Mouse (Mus musculus): ENCODE data around the gene Pank4. TPM values are rescaled to one million over a fixed set of nuclear protein-coding genes. Genes with fewer than 3 reads are reported as not detected.

The Pank4 gene
- polyA plus RNA-seq, 1 experiment from 2014 or later: 42.9 TPM

DNA sequence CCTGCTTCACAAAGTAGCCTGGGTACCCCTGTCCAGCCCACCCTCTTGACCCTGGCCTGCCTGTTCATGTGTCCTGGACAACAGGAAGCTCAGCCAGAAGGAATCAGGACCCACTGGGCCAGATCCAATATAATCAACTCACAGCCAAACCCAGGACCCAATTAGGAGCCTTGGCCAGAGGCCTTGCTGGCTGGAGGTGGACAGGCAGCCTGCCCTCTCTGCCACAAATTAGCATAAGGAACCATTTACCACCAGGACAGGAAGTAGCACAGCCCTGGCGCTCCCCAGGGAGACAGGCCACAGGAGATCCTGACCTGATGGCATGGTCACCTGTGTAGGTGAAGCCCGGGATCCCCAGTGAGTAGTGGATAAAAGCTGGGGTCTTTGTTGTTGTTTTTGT lies 48.2 kb downstream of the Pank4 start:
- no peak for DNase-seq (ENCODE audit: low spot score)

DNA sequence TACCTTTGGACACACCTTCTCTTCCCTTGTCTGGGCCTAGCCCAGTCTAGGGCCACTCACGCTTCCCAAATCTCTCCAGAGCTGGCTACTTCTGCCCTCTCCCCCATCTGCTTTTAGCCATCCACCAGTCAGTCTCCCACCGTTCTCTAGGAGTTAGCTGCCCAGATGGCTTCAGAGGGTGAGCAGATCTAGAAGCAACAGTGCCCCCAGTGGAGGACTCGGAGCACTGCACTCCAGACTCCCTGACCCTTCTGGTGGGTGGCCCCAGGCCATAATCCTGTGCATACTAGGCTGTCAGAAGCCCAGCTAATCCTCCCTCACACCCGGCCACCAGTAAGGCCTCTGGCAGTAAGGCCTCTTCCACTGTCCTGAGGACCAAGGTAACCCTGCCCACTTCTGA lies 48.9 kb downstream of the Pank4 start:
- DNase-seq (ENCODE audit: low spot score): peak; percentile 54

DNA sequence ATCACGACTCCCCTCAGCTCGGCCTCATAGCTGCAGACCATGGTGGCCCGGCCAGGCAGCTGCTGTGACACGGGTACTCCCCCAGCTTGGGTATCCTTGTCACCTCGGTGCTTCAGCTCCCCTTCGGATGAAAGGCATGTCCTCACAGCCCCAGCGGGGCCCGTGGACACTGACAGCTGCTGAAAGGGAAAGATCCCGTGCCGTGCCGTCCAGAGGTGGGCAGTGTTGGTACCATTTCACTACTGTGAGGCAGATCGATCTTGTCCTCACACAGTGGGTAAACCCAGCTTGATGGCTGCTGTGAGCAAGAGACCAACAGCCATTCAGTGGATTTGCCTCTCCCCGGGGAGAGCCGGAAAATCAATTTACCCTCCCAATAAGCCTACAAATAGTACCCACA lies 50.3 kb downstream of the Pank4 start:
- no peak for DNase-seq (ENCODE audit: low spot score)

DNA sequence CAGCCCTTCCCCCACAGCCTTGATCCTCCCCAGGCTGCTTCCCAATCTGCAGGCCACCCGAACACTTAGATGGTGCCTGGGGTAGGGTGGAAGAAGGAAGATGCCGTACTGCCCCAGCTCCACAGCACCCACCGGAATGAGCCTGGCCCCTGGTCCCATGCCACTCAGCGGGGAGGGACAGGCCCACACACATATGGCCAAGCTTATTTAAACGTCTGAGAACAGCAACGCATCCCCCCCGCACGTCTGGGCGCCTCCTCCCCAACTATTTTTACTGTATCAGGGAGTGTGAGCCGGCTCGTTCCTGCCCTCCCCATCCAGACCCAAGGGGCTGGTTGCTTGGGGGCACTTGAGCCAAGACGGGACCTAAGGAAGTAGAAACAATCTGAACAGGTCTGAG lies 50.9 kb downstream of the Pank4 start:
- no peak for DNase-seq (ENCODE audit: low spot score)

DNA sequence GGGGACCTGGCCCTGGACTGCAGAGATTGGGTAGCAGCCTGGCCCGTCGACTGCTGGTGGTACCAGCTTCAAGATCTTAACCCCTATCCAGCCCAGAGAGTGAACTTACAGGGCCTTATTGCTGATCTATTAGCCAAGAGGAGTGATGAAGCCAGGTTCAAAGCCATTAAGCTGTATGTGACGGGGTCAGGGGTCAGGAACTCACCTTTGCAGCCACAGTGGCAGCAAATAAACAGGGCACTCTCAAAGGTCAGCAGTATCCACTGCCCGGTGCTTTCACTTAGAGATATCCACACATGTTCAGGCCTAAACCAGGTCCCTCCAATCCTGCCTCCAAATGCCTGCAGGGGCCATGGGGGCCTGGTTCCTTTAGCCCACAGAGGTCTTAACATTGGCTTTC lies 51.6 kb downstream of the Pank4 start:
- no peak for DNase-seq (ENCODE audit: low spot score)

DNA sequence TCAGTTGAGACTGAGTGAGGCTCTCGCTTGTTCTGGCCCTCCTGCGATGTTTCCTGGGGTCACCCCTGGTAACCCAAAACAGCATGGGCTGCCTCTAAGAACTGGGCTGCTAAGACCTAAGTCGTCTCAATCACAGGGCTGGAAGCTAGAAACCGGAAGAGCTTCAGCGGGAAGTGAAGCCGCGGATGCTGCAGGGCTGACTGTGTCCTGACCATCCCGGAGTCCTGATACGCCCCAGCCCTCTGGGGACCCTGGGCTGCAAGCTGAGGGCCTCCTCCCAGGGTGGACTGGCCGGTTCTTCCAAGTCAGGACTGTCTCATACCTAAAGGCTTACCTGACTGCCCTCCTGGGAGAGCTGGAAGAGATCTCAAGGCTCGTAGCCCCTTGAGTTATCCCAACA lies 52.9 kb downstream of the Pank4 start:
- DNase-seq (ENCODE audit: low spot score): no peak

DNA sequence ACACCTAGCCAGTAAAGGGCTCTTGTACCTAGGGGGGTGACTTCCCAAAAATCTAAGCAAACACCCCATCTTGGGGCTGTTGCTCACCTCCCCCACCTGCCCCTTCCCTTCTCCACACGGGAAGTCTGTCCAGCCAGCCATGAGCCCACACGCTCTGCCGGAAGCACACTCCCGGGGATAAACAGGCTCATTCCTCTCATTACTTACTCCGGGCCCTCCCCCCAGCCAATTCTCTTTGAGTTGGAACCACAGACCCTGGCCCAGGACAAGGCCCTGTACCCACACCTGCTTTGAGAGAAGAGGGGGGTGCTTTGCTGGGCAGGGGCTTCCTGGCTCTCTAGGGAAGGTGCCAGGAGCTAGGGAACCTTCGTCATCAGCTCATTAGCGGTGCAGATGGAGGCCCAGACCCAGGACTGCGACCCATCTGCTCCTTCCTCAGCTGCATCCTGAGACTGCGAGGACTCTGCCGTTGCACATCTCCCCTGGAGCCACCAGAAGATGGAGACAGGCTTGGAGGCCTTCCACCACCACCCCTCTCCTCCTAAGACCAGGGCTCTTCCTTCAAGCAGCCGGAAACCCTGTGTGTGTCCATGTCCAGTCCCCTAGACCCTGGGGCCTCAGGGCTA lies 53.4 kb downstream of the Pank4 start:
- DNase-seq (ENCODE audit: low spot score): no peak

DNA sequence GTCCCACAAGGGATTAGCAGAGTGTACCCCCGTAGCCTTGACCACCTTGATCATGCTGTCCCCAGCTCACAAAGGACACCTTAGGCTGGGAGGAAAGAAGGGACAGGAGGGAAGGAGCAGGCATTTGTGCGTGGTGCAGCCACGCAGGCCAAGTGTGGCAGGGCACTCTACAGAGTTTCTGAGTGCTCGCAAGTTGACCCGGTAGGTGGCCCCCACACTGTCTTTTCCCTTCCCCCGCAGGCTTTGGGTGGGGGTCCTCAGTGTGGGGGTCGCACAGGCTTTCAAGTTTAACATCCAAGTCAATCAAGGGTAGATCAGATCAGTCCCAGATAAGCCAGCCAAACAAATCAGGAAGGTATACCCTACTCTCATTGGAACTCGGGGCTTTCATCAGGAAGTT lies 54.1 kb downstream of the Pank4 start:
- DNase-seq (ENCODE audit: low spot score): no peak

DNA sequence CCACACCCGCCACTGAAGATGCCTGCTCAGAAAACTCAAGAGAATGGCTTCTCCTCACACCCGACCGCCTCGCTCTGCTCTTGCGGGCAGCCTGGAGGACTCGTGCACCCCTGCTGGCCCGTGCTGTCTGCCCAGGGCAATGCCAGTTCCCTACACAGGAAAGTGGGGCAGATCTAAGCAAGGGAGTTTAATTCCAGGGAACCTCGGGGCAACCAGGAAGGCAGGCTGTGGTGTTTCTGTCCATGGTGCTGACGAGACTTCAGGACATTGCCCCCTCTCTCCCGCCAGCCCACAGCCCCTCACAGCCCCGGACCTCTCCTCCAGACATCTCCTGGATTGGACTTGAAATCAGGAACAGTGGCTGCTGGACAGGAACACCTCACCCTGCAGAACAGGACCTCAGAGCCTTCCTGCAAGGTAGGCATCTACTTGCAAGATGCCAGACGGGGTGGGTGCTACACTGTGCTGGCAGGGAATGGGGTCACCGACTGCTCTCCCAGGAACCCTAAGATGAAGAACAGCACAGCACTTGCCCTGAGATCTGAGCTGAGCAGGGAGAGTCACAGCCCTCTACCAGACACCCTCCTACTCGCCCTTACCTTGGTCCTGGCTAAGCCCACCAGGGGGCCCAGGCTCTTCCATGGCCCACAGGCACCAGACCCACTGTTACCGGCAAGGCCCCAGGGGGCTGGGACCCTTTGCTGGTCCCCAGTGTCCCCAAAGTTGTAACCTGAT lies 54.8 kb downstream of the Pank4 start:
- DNase-seq (ENCODE audit: low spot score): peak; percentile 15

DNA sequence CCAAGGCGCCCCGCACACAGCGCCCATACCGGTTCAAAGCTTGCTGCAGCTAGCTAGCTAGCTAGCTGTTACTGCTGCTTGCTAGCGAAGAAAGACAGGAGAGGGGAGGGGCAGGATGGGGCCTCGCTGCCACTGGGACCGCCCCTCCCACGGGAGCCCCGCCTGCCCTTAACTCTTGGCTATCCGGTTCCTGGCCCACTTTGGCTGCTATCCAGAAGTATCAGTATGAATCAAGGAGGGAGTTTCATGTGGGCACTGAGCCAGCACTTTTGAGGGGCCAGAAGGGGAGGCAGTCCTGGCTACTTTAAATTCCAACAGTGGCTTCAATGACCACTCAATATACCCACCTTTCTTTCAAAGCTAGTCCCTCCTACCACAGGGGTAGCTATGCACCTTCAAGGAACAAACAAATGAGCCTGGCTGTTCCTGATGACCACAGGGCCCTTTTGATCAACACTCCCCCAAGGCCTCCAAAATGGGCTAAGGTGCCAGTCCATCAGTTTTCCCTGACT lies 55.5 kb downstream of the Pank4 start:
- DNase-seq (ENCODE audit: low spot score): no peak

DNA sequence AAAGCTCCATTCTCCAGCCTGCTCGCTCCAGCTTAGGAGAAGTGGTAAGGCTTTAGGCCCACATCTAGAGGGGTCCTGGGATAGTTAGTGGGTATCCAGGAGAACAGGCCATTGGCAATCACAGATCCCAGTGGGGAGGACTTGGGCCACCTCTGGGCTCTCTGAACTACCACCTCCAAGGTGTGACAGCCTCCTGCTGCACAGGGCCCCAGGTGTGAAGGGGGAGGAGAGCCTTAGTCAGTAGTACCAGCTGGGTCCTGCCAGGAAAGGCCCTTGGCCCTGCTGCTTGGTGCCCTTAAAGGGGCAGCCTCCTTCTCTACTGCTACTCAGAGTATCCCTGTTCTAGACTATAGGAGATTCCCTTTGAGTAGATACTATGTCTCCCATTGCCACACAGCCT lies 56.2 kb downstream of the Pank4 start:
- DNase-seq (ENCODE audit: low spot score): no peak

DNA sequence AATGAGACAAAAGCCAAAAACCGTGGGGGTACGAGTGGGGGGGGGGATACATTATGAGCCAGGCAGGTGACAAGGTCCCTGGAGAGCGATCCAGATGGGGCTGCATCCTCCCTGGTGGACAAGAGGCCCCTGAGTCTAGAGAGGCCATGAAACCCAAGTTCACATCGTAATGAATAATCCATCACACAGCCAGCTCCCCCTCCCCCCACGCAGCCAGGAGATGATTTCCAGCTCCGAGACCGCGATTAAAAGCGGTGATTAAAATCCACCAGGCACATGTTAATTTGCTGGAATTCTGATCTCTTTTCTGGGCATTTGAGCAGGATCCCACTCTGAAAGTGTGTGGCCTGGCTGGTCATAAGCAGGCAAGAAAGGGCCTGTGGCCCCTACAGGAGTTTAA lies 56.9 kb downstream of the Pank4 start:
- no peak for DNase-seq (ENCODE audit: low spot score)

DNA sequence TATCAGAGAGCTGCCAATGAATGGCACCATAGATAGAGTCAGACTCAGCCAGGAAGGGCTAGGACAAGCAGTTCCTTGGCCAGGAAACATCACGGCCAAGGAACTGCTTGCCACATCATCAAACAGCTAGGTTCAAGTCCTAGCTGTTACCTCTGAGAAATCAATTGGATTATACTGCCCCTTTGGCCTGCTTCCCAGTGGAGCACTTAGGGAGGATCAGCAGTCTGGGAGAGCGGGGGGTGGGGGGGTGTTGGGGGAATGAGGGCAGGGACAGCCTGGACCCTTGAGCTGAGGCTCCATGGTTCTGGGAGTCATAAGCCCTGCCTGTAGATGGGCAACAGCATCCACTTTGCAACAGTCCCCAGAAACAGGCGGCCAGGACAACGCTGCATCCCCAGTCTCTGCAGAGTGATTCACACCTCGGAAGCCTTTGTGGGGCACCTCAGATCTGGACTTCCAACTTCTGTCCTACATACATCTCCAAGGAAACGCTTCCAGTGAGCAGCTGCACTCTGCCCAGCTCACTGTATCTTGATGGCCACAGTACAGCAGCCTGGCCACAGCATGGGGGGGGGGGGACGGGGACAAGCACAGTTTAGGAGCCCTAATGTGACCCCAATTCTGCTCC lies 58.4 kb downstream of the Pank4 start:
- DNase-seq (ENCODE audit: low spot score): no peak

DNA sequence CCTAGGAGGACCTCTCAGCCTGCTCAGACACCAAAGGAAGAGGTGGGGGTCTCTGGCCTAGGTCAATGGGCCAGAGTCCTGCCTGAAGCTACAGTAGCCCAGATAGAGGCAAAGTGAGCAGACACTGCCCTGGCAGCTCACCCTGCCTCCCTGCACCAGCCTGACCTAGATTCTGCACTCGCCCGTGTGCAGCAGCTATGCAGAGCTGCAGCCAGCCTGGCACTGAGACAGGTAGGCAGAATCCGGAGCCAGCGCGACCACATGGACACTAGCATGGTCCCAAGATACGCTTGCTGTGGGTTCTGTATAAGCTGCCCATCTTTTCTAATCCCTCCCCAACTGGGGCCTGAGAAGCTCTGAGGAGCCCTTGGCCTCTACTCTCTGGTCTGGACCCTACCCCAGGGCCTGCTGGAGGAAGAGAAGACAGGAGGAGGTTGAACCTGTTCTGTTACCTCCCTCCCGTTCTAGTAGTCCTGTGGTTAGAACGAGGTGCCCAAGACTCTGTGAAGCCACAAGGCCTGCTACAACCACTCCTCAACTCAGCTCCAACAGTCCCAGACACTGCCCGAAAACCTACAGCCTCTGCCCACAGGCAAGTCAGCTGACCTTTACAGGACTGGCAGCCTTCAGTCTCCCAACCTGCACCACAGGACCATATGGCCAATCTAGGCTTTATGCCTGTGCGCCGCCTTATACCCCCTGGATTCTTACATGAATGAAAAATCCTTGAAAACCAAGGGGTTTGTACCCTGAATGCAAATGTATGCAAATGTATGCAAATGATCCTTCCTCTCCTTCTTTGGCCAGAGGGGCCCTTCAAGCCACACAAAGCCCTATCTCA lies 60.5 kb downstream of the Pank4 start:
- DNase-seq (ENCODE audit: low spot score): no peak

Other genes with a start within 250 kb of the Pank4 start
- 0.03 and 0.04 TPM in 2 replicates for gene Ttc34, start 126.7 kb upstream of the Pank4 start, polyA plus RNA-seq (2015; fragmentation: Nextera tagmentation; extraction: Ambion mirVana)
- gene Mmel1, start 94.5 kb upstream of the Pank4 start, polyA plus RNA-seq (2015; fragmentation: Nextera tagmentation; extraction: Ambion mirVana): 0.22 and 0.26 TPM in 2 replicates
- 229 and 245 TPM in 2 replicates for gene Fam213b, start 65.0 kb upstream of the Pank4 start, polyA plus RNA-seq (2015; fragmentation: Nextera tagmentation; extraction: Ambion mirVana)
- gene Tnfrsf14, start 35.6 kb upstream of the Pank4 start, polyA plus RNA-seq (2015; fragmentation: Nextera tagmentation; extraction: Ambion mirVana): 5.3 and 6.4 TPM in 2 replicates
- gene Hes5, start 3.2 kb upstream of the Pank4 start, polyA plus RNA-seq (2015; fragmentation: Nextera tagmentation; extraction: Ambion mirVana): 3.3 and 3.6 TPM in 2 replicates
- 0.67 and 0.74 TPM in 2 replicates for gene Plch2, start 92.7 kb downstream of the Pank4 start, polyA plus RNA-seq (2015; fragmentation: Nextera tagmentation; extraction: Ambion mirVana)
- 15.9 and 16.3 TPM in 2 replicates for gene Pex10, start 102.9 kb downstream of the Pank4 start, polyA plus RNA-seq (2015; fragmentation: Nextera tagmentation; extraction: Ambion mirVana)
- 184 and 189 TPM in 2 replicates for gene Rer1, start 122.3 kb downstream of the Pank4 start, polyA plus RNA-seq (2015; fragmentation: Nextera tagmentation; extraction: Ambion mirVana)
- 2.7 and 2.9 TPM in 2 replicates for gene Morn1, start 122.5 kb downstream of the Pank4 start, polyA plus RNA-seq (2015; fragmentation: Nextera tagmentation; extraction: Ambion mirVana)

Measured in thymus, postnatal 0 days (tissue).